Mouse (Mus musculus): ENCODE measurements around the gene Olfr1306.

Gene Olfr1306

GRCm38 (mm10) chr2:111916171-111916570 lies at the start of gene Olfr1306:
Gene Olfr1306, minus strand, starts transcription at chr2:111916271.
- no peak for DNase-seq

- DNase-seq = no peak
Measured at GRCm38 (mm10) chr2:111964844-111965243, 48.8 kb upstream of the Olfr1306 start, which contains the start of gene Olfr1308. Gene Olfr1308, minus strand, starts transcription at chr2:111964944.

- no peak for DNase-seq
Measured at GRCm38 (mm10) chr2:111949340-111949739, 33.3 kb upstream of the Olfr1306 start, which contains the start of gene Olfr1307. Gene Olfr1307, minus strand, starts transcription at chr2:111949440.

- DNase-seq = no peak
Measured at GRCm38 (mm10) chr2:111877049-111877448, 39.0 kb downstream of the Olfr1306 start, which contains the start of gene Olfr1305. Gene Olfr1305, minus strand, starts transcription at chr2:111877149.

Data from liver (tissue).